Mouse (Mus musculus) MEL (cell line): ENCODE results near the gene Iqub.

ENCODE experiments used
- CTCF ChIP-seq, 3 experiments: IDR thresholded peaks in 2 of 3; conservative IDR thresholded peaks in 1 of 3; 2 replicates each; pipeline ENCODE4 v1.5.1; 2011 to 2012; ENCODE audit warnings: low read length in 3 of 3, low read depth in 2 of 3, mild to moderate bottlenecking in 2 of 3, improper control_type of control experiment in 1 of 3, inconsistent platforms in 1 of 3, mixed read lengths in 1 of 3, moderate library complexity in 1 of 3; ENCODE audit not compliant: control insufficient read depth in 1 of 3, insufficient read depth in 1 of 3, poor library complexity in 1 of 3, severe bottlenecking in 1 of 3
- E2F4 ChIP-seq: IDR thresholded peaks from 2 replicates; pipeline ENCODE4 v1.6.1; 2011; ENCODE audit warnings: low read depth, low read length, improper control_type of control experiment, borderline replicate concordance
- GATA1 ChIP-seq: IDR thresholded peaks from 2 replicates; pipeline ENCODE4 v1.6.1; 2011; ENCODE audit warnings: low read depth, low read length, improper control_type of control experiment
- HCFC1 ChIP-seq: IDR thresholded peaks from 2 replicates; pipeline ENCODE4 v1.6.1; 2012; ENCODE audit warnings: low read depth, mild to moderate bottlenecking, inconsistent platforms, low read length, improper control_type of control experiment, moderate library complexity
- MAX ChIP-seq: IDR thresholded peaks from 2 replicates; pipeline ENCODE4 v1.6.1; 2011; ENCODE audit warnings: low read length, improper control_type of control experiment
- MEF2A ChIP-seq: IDR thresholded peaks from 2 replicates; pipeline ENCODE4 v1.6.1; 2014; ENCODE audit warnings: low read depth, mild to moderate bottlenecking, inconsistent platforms, low read length, improper control_type of control experiment; ENCODE audit not compliant: poor library complexity, insufficient replicate concordance, severe bottlenecking; ENCODE audit errors: extremely low read depth
- NRF1 ChIP-seq: IDR thresholded peaks from 2 replicates; pipeline ENCODE4 v1.6.1; 2014; ENCODE audit warnings: low read depth, mild to moderate bottlenecking, inconsistent platforms, low read length, improper control_type of control experiment, moderate library complexity; ENCODE audit not compliant: poor library complexity, insufficient read depth, severe bottlenecking
- POLR2A ChIP-seq, 2 experiments: IDR thresholded peaks; 2 replicates each; pipeline ENCODE4 v1.6.1; 2011 to 2012; ENCODE audit warnings: low read length in 2 of 2, mild to moderate bottlenecking in 2 of 2, control low read depth in 1 of 2, improper control_type of control experiment in 1 of 2, low read depth in 1 of 2, moderate library complexity in 1 of 2; ENCODE audit not compliant: control insufficient read depth in 1 of 2, insufficient read depth in 1 of 2, poor library complexity in 1 of 2
- POLR2AphosphoS5 ChIP-seq: IDR thresholded peaks from 2 replicates; pipeline ENCODE4 v1.6.1; 2012; ENCODE audit warnings: low read depth, borderline replicate concordance, mild to moderate bottlenecking, inconsistent platforms, low read length, moderate library complexity, mixed read lengths

- TF ChIP-seq CTCF (IDR thresholded peaks at IDR 0.05 in 2 of 3, conservative IDR thresholded peaks at IDR 0.05 in 1 of 3; ENCODE audit: control insufficient read depth in 1 of 3, insufficient read depth in 1 of 3, low read depth in 2 of 3, low read length in 3 of 3, poor library complexity in 1 of 3, severe bottlenecking in 1 of 3) (no peak), POLR2A (IDR thresholded peaks at IDR 0.05; ENCODE audit: control insufficient read depth in 1 of 2, insufficient read depth in 1 of 2, low read depth in 1 of 2, low read length in 2 of 2, poor library complexity in 1 of 2) (no peak), POLR2AphosphoS5 (no peak), E2F4 (no peak), GATA1 (no peak), NRF1 (no peak), MEF2A (no peak), MAX (no peak), HCFC1 (no peak)
Observed at GRCm38 (mm10) chr6:24538435-24538834, 23.6 kb upstream of the Iqub start.
